Mouse (Mus musculus) olfactory bulb, adult 2 months (tissue): ENCODE results near the gene Slc39a11.

ENCODE experiments used
- CTCF ChIP-seq: fragments of 200-500 bp; IDR thresholded peaks from 2 replicates; pipeline ENCODE4 v1.5.1; 2012; ENCODE audit warnings: low read depth, mild to moderate bottlenecking, low read length, moderate library complexity; ENCODE audit not compliant: insufficient read depth
- POLR2A ChIP-seq: fragments of 200-500 bp; IDR thresholded peaks from 2 replicates; pipeline ENCODE4 v1.6.1; 2012; ENCODE audit warnings: mild to moderate bottlenecking, low read depth, low read length, moderate library complexity; ENCODE audit not compliant: insufficient read depth

- TF ChIP-seq POLR2A = no peak
- no peak for TF ChIP-seq CTCF
Observed at GRCm38 (mm10) chr11:113638680-113639079, 11.2 kb downstream of the Slc39a11 start.
